Mouse (Mus musculus) midbrain, embryonic 16.5 days (tissue): ENCODE measurements around the gene Cnga4. TPM values are rescaled to one million over a fixed set of nuclear protein-coding genes. Genes with fewer than 3 reads are reported as not detected.
"Not testable (repeated sequence)": the region's sequence is repeated elsewhere in the genome, so short reads cannot be mapped to it uniquely, and the experiment has no call there.

Experiments
- ATAC-seq: fragments of 200-750 bp; cut with Nextera tagmentation; 2 replicates; pipeline ENCODE4 v1.8.0; 2017; ENCODE audit warnings: moderate TSS enrichment
- H3K27ac ChIP-seq: fragments of 300-500 bp; sonication (generic); 2 replicates; pipeline ENCODE4 v1.5.1; 2014; ENCODE audit warnings: mild to moderate bottlenecking, low read length, mixed read lengths
- H3K27me3 ChIP-seq: fragments of 300-500 bp; sonication (generic); 2 replicates; pipeline ENCODE4 v1.6.1; 2014; ENCODE audit warnings: low read depth, low read length, mixed read lengths; ENCODE audit not compliant: control insufficient read depth, insufficient read depth
- H3K36me3 ChIP-seq: fragments of 300-500 bp; sonication (generic); 2 replicates; pipeline ENCODE4 v1.6.1; 2014; ENCODE audit warnings: mild to moderate bottlenecking, low read length, moderate library complexity, mixed read lengths; ENCODE audit not compliant: control insufficient read depth, insufficient read depth
- H3K4me1 ChIP-seq: fragments of 300-500 bp; sonication (generic); 2 replicates; pipeline ENCODE4 v1.6.1; 2014; ENCODE audit warnings: mild to moderate bottlenecking, low read length, mixed read lengths; ENCODE audit not compliant: control insufficient read depth, insufficient read depth
- H3K4me2 ChIP-seq: fragments of 300-500 bp; sonication (generic); 2 replicates; pipeline ENCODE4 v1.6.1; 2014; ENCODE audit warnings: mild to moderate bottlenecking, low read length, mixed read lengths
- H3K4me3 ChIP-seq: fragments of 300-500 bp; sonication (generic); 2 replicates; pipeline ENCODE4 v1.5.1; 2014; ENCODE audit warnings: low read depth, mild to moderate bottlenecking, low read length, moderate library complexity, mixed read lengths
- H3K9ac ChIP-seq: fragments of 300-500 bp; sonication (generic); 2 replicates; pipeline ENCODE4 v1.6.1; 2014; ENCODE audit warnings: low read depth, low read length, mixed read lengths
- H3K9me3 ChIP-seq: fragments of 300-500 bp; sonication (generic); replicated peaks from 2 replicates; pipeline ENCODE4 v1.6.1; 2014; ENCODE audit warnings: mild to moderate bottlenecking, low read length, mixed read lengths; ENCODE audit not compliant: control insufficient read depth, poor library complexity, severe bottlenecking
- WGBS: fragments of 180-500 bp; shearing (Covaris S2); extraction: QIAGEN DNeasy Blood & Tissue Kit; methylation state at CpG from one replicate; pipeline ENCODE4 v1.1.7; 2014; 5-methylcytosine and 5-hydroxymethylcytosine counted together
- polyA plus RNA-seq: library from polyadenylated mRNA; unstranded; fragments of >200 nt; fragmentation: Nextera tagmentation; extraction: Ambion mirVana; gene quantifications from 2 replicates; pipeline ENCODE4 v1.2.1, GENCODE M21; 2015

The Cnga4 gene
- 0.14 and 0.25 TPM in 2 replicates for polyA plus RNA-seq

DNA sequence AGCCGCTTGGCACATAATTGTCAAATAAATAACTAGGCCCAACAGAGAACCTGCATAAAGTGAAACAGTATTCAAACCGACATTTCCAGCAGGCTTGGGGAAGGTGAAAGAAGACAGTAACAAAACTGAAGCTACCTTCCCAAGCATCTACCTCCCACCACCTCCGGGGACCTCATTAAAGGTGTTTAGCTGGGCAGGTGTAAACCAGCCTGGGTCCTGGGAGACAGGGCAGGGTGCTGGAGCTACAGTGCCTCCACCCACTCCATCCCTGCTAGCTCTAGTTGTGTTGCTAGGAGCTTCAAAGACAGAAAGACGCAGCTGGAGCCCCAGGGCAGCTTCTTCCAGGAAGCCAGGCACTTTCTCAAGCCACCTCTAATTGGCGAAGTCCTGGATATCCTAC lies at the start of gene Cnga4:
Gene Cnga4, plus strand, starts transcription at position 301 of the 400 bp plus-strand sequence.
- Histone ChIP-seq H3K9me3 (no peaks in the 10 kb centered on the region), H3K27ac (no peak within 1 kb of the TSS), H3K4me2 (no peak within 1 kb of the TSS), H3K27me3 (no peaks in the 10 kb centered on the region), H3K4me3 (no peak within 1 kb of the TSS), H3K4me1 (peaks cover 4% of the 10 kb centered on the region), H3K36me3 (no peaks in the 10 kb centered on the region), H3K9ac (no peak within 1 kb of the TSS)
- ATAC-seq, result no peak
- WGBS, result 86% methylated on average over 5 of the region's 5 CpGs

DNA sequence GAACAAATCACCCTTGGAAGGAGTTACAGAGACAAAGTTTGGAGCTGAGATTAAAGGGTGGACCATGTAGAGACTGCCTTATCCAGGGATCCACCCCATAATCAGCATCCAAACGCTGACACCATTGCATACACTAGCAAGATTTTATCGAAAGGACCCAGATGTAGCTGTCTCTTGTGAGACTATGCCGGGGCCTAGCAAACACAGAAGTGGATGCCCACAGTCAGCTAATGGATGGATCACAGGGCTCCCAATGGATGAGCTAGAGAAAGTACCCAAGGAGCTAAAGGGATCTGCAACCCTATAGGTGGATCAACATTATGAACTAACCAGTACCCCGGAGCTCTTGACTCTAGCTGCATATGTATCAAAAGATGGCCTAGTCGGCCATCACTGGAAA lies 48.3 kb upstream of the Cnga4 start:
- not testable (repeated sequence) for H3K4me2 ChIP-seq, H3K4me1 ChIP-seq, H3K27ac ChIP-seq, H3K27me3 ChIP-seq, H3K9me3 ChIP-seq, H3K4me3 ChIP-seq, H3K9ac ChIP-seq, ATAC-seq, H3K36me3 ChIP-seq
- no CpG with 5 or more reads among the region's 5 CpGs for WGBS

DNA sequence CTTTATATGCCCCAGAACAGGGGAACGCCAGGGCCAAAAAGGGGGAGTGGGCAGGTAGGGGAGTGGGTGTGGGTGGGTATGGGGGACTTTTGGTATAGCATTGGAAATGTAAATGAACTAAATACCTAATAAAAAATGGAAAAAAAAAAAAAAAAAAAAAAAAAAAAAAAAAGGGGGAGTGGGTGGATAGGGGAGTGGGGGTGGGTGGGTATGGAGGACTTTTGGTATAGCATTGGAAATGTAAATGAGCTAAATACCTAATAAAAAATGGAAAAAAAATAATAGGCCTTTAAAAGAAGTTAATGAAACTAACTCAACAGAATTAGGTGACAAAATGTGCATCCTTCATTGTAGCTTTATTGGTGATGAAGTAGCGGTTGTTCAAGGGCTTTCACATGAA lies 47.9 kb upstream of the Cnga4 start:
- WGBS, result 100% methylated on average over 1 of the region's 2 CpGs
- not testable (repeated sequence) for H3K9ac ChIP-seq, H3K9me3 ChIP-seq, H3K4me2 ChIP-seq, H3K27ac ChIP-seq, H3K4me3 ChIP-seq, H3K36me3 ChIP-seq, H3K4me1 ChIP-seq, H3K27me3 ChIP-seq
- ATAC-seq, result 0 out of 2 replicates have a peak, but pooled peaks have one; percentile 75

DNA sequence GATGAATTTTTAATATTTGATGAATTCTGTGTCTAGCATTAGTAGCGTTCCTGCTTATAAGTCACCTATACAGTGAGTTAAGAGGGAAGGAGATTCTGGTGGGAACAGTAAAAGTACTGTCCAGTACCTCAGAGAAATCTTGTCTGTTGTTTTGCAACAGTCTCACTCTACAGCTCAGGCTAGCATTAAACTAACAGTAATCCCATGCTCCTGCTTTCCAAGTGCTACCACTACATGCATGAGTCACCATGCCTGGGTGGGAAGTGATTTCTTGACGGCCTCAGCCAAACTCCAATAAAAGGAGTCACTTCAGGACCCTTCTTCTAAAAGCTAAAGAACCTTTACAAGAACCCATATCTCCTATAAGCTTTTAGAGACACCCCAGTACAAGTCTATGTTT lies 42.7 kb upstream of the Cnga4 start:
- H3K4me1 ChIP-seq, result no peaks in the 10 kb centered on the region
- no peak overlapping the region for H3K4me2 ChIP-seq
- no peak overlapping the region for H3K4me3 ChIP-seq
- no peak overlapping the region for H3K9ac ChIP-seq
- H3K36me3 ChIP-seq, result no peaks in the 10 kb centered on the region
- H3K27ac ChIP-seq, result no peak overlapping the region
- H3K27me3 ChIP-seq, result no peaks in the 10 kb centered on the region
- no peak for ATAC-seq
- no peaks in the 10 kb centered on the region for H3K9me3 ChIP-seq
- 86% methylated on average over 2 of the region's 2 CpGs for WGBS

DNA sequence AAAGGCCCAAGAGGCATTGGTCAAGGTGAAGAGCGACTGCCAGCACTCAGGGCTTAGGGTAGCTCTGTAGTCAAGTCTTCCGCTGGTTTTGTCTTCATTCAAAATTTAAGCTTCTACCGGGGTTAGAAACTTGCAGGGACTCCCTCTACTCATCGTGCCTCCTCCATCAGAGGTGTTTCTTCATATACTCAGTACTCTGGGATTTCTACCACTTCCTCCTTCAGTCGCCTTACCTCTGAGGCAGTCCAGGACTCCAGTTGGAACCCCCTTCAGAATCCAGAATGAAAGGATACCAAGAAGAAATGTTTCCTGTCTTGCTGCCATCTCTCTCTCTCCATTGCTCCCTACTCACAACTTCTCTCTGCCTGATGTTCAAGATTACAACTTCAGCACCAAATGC lies 37.1 kb upstream of the Cnga4 start:
- Histone ChIP-seq H3K4me1 (no peaks in the 10 kb centered on the region), H3K36me3 (0 out of 2 replicates have a peak, but pooled peaks cover 2% of the 10 kb centered on the region), H3K4me2 (no peak overlapping the region), H3K27me3 (no peaks in the 10 kb centered on the region), H3K9ac (no peak overlapping the region), H3K4me3 (no peak overlapping the region), H3K27ac (no peak overlapping the region), H3K9me3 (no peaks in the 10 kb centered on the region)
- ATAC-seq, result no peak
- 88% methylated on average over 5 of the region's 5 CpGs for WGBS

DNA sequence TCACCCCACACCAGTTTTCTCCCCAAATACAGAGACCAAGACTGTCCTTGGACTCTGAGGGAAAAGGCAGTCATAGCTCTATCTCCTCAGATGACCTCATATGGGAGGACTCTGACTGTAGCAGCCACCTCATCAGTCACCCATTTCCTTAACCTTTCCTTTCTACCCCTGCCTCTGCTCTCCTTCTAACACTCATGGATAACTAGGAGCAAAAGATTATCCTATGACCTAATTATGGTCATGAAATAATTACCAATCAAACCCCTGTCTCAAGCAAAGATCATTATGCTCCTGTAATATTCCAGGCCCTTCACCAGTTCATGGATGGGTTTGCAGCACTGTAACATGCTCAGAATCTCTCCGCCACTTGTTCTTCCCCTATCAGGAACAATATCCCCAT lies 36.4 kb upstream of the Cnga4 start, which contains the start of gene Olfr692:
Gene Olfr692, plus strand, starts transcription at position 301 of the 400 bp plus-strand sequence.
- Histone ChIP-seq H3K27me3 (no peaks in the 10 kb centered on the region), H3K4me1 (no peaks in the 10 kb centered on the region), H3K36me3 (0 out of 2 replicates have a peak, but pooled peaks cover 3% of the 10 kb centered on the region), H3K9ac (no peak within 1 kb of the TSS), H3K9me3 (no peaks in the 10 kb centered on the region), H3K27ac (no peak within 1 kb of the TSS), H3K4me2 (no peak within 1 kb of the TSS), H3K4me3 (no peak within 1 kb of the TSS)
- 100% methylated on average over 1 of the region's 1 CpGs for WGBS
- ATAC-seq, result no peak

DNA sequence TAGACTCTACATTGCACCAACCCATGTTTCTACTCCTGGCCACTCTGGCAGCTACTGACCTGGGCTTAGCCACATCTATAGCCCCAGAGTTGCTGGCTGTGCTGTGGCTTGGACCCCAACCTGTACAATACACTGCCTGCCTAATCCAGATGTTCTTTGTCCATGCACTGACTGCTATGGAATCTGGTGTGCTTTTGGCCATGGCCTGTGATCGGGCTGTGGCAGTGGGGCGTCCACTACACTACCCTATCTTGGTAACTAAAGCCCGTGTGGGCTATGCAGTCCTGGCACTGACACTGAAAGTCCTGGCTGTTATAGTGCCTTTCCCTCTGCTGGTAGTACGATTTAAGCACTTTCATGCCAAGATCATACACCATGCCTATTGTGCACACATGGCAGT lies 35.8 kb upstream of the Cnga4 start:
- Histone ChIP-seq H3K27me3 (no peaks in the 10 kb centered on the region), H3K27ac (no peak overlapping the region), H3K4me3 (no peak overlapping the region), H3K9me3 (no peaks in the 10 kb centered on the region), H3K4me1 (no peaks in the 10 kb centered on the region), H3K9ac (no peak overlapping the region), H3K36me3 (peaks cover 6% of the 10 kb centered on the region), H3K4me2 (no peak overlapping the region)
- WGBS, result 94% methylated on average over 4 of the region's 4 CpGs
- ATAC-seq, result 0 out of 2 replicates have a peak, but pooled peaks have one; percentile 39

DNA sequence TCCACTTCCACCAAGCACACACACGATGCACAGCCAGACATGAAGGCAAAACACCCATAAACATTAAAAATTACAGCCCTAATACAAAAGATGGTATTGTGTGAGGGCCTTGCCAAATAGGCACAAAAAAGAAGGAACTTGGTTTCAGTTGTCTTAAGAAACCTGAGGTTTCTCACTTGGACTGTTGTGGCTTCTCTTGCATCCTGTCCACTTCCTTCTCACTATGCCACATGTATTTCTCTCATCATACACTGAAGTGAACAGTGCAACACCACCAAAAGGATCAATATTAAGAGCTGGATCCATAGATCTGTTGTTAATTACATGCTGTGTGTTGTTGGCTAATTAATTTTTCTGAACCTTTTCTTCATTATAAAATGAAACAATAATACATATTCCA lies 31.5 kb upstream of the Cnga4 start:
- no peak for ATAC-seq
- 88% methylated on average over 1 of the region's 1 CpGs for WGBS
- H3K4me1 ChIP-seq, result no peaks in the 10 kb centered on the region
- no peak overlapping the region for H3K4me2 ChIP-seq
- H3K27ac ChIP-seq, result no peak overlapping the region
- H3K9ac ChIP-seq, result no peak overlapping the region
- no peaks in the 10 kb centered on the region for H3K9me3 ChIP-seq
- H3K36me3 ChIP-seq, result peaks cover 24% of the 10 kb centered on the region
- no peak overlapping the region for H3K4me3 ChIP-seq
- H3K27me3 ChIP-seq, result no peaks in the 10 kb centered on the region

DNA sequence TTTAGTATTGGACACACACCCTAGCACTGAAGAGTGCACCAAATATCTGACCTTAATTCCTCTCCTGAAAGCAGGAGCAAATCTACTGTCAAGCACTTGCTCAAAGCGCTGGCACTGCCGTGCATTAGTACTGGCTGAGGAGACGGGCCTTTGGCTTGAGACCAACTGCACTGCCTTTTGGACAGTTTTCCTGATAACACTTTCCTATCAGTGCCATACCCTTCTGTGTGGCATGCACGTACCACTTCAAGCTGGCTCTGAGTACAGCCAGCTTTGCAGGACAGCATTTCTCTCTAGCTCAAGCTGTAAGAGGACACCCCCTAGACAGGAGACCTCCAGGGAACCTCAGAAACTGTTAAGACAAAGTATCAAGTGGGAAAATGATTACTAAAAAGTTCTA lies 30.9 kb upstream of the Cnga4 start:
- no peak overlapping the region for H3K9ac ChIP-seq
- H3K4me1 ChIP-seq, result no peaks in the 10 kb centered on the region
- H3K4me2 ChIP-seq, result no peak overlapping the region
- peaks cover 29% of the 10 kb centered on the region for H3K36me3 ChIP-seq
- H3K4me3 ChIP-seq, result no peak overlapping the region
- H3K9me3 ChIP-seq, result no peaks in the 10 kb centered on the region
- no peaks in the 10 kb centered on the region for H3K27me3 ChIP-seq
- 92% methylated on average over 4 of the region's 4 CpGs for WGBS
- ATAC-seq, result no peak
- no peak overlapping the region for H3K27ac ChIP-seq
